Mouse (Mus musculus) lung, postnatal 0 days (tissue): ENCODE measurements at regions not wholly inside any gene's neighbourhood (a gene's known extent, or its start where the extent isn't known, plus 50 kb on each side); places are given as distances from the start of the nearest gene placed in this dataset.

Experiments used
- CTCF ChIP-seq: IDR thresholded peaks from 2 replicates; pipeline ENCODE4 v1.5.1; 2016; ENCODE audit warnings: antibody characterized with exemption, mild to moderate bottlenecking
- EP300 ChIP-seq: IDR thresholded peaks from 2 replicates; pipeline ENCODE4 v1.6.1; 2016; ENCODE audit warnings: antibody characterized with exemption, mild to moderate bottlenecking, control low read depth

DNA sequence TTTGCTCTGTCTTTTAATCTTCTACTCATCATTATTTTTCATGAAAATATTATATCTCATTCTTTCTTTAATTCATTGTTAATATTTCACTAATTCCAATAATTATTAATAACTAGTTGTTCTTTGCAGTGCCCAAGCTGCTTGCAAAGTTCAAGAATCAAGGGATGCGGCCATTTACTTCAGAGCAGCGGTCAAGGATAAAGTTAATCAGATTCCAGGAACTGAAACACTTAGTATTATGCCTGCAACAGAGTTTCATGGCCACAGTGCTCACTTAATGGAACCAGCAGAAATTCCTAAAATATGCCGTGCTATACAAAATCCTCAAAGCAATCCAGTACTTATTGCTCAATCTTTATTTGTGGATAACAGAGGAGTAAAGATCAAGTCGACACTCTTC is 1389.7 kb upstream of the 1700008P02Rik start:
- no peak for TF ChIP-seq CTCF
- TF ChIP-seq EP300 = no peak
